Mouse (Mus musculus) brain, embryonic 14.5 days (tissue): Measurements from ENCODE around the gene Heatr9.

Experiments
- CTCF ChIP-seq: fragments of 200-500 bp; IDR thresholded peaks from 2 replicates; pipeline ENCODE4 v1.5.1; 2012; ENCODE audit warnings: inconsistent platforms, mild to moderate bottlenecking, moderate library complexity, borderline replicate concordance; ENCODE audit not compliant: insufficient read depth, insufficient read length; ENCODE audit errors: extremely low read depth
- POLR2A ChIP-seq: fragments of 200-500 bp; IDR thresholded peaks from 2 replicates; pipeline ENCODE4 v1.6.1; 2012; ENCODE audit warnings: mild to moderate bottlenecking, inconsistent platforms, borderline replicate concordance; ENCODE audit not compliant: poor library complexity, insufficient read depth, insufficient read length, severe bottlenecking; ENCODE audit errors: extremely low read depth

GRCm38 (mm10) chr11:83467120-83467652 lies 54.8 kb downstream of the Heatr9 start:
- TF ChIP-seq POLR2A (no peak), CTCF (no peak)
